Mouse (Mus musculus): ENCODE data around the gene Foxa3. TPM values are rescaled to one million over a fixed set of nuclear protein-coding genes. Genes with fewer than 3 reads are reported as not detected.

Foxa3 gene
- polyA plus RNA-seq, 1 experiment from 2014 or later, result not detected

Other genes with a start within 250 kb of the Foxa3 start
- not detected in 2 replicates for gene Psg19, start 225.0 kb downstream of the Foxa3 start, polyA plus RNA-seq (2015; fragmentation: Nextera tagmentation; extraction: Ambion mirVana)
- not detected in 2 replicates for gene Psg17, start 201.9 kb downstream of the Foxa3 start, polyA plus RNA-seq (2015; fragmentation: Nextera tagmentation; extraction: Ambion mirVana)
- 0.45 and 0.53 TPM in 2 replicates for gene Mill2, start 183.6 kb downstream of the Foxa3 start, polyA plus RNA-seq (2015; fragmentation: Nextera tagmentation; extraction: Ambion mirVana)
- 13.7 TPM in 2 replicates for gene Pglyrp1, start 152.2 kb downstream of the Foxa3 start, polyA plus RNA-seq (2015; fragmentation: Nextera tagmentation; extraction: Ambion mirVana)
- gene Ccdc61, start 113.1 kb downstream of the Foxa3 start, polyA plus RNA-seq (2015; fragmentation: Nextera tagmentation; extraction: Ambion mirVana), result 23.5 and 23.6 TPM in 2 replicates
- 14.9 and 15.8 TPM in 2 replicates for gene Nova2, start 97.7 kb downstream of the Foxa3 start, polyA plus RNA-seq (2015; fragmentation: Nextera tagmentation; extraction: Ambion mirVana)
- gene Nanos2, start 36.1 kb downstream of the Foxa3 start, polyA plus RNA-seq (2015; fragmentation: Nextera tagmentation; extraction: Ambion mirVana), result 0.75 and 1.1 TPM in 2 replicates
- gene Mypop, start 32.3 kb downstream of the Foxa3 start, polyA plus RNA-seq (2015; fragmentation: Nextera tagmentation; extraction: Ambion mirVana), result 4.8 and 5.2 TPM in 2 replicates
- gene Irf2bp1, start 19.5 kb downstream of the Foxa3 start, polyA plus RNA-seq (2015; fragmentation: Nextera tagmentation; extraction: Ambion mirVana), result 23.4 and 24.6 TPM in 2 replicates
- gene Sympk, start 839 bp upstream of the Foxa3 start, polyA plus RNA-seq (2015; fragmentation: Nextera tagmentation; extraction: Ambion mirVana), result 29.7 and 30.1 TPM in 2 replicates
- gene Rsph6a, start 31.2 kb upstream of the Foxa3 start, polyA plus RNA-seq (2015; fragmentation: Nextera tagmentation; extraction: Ambion mirVana), result not detected in 2 replicates
- 25.4 and 25.6 TPM in 2 replicates for gene Dmwd, start 52.7 kb upstream of the Foxa3 start, polyA plus RNA-seq (2015; fragmentation: Nextera tagmentation; extraction: Ambion mirVana)
- 9.4 and 11.6 TPM in 2 replicates for gene Dmpk, start 60.3 kb upstream of the Foxa3 start, polyA plus RNA-seq (2015; fragmentation: Nextera tagmentation; extraction: Ambion mirVana)
- 2.4 and 2.8 TPM in 2 replicates for gene Six5, start 71.1 kb upstream of the Foxa3 start, polyA plus RNA-seq (2015; fragmentation: Nextera tagmentation; extraction: Ambion mirVana)
- gene Gm4969, start 94.8 kb upstream of the Foxa3 start, polyA plus RNA-seq (2015; fragmentation: Nextera tagmentation; extraction: Ambion mirVana), result 2.2 and 3.6 TPM in 2 replicates
- gene Fbxo46, start 96.3 kb upstream of the Foxa3 start, polyA plus RNA-seq (2015; fragmentation: Nextera tagmentation; extraction: Ambion mirVana), result 18.9 and 20.2 TPM in 2 replicates
- 23.1 and 23.8 TPM in 2 replicates for gene Qpctl, start 125.8 kb upstream of the Foxa3 start, polyA plus RNA-seq (2015; fragmentation: Nextera tagmentation; extraction: Ambion mirVana)
- 123 and 128 TPM in 2 replicates for gene Snrpd2, start 126.2 kb upstream of the Foxa3 start, polyA plus RNA-seq (2015; fragmentation: Nextera tagmentation; extraction: Ambion mirVana)
- 1.6 and 2.3 TPM in 2 replicates for gene Gipr, start 142.6 kb upstream of the Foxa3 start, polyA plus RNA-seq (2015; fragmentation: Nextera tagmentation; extraction: Ambion mirVana)
- 6.6 and 8.2 TPM in 2 replicates for gene Eml2, start 152.9 kb upstream of the Foxa3 start, polyA plus RNA-seq (2015; fragmentation: Nextera tagmentation; extraction: Ambion mirVana)
- gene Gpr4, start 189.0 kb upstream of the Foxa3 start, polyA plus RNA-seq (2015; fragmentation: Nextera tagmentation; extraction: Ambion mirVana), result 1.8 and 2.3 TPM in 2 replicates
- gene Opa3, start 204.8 kb upstream of the Foxa3 start, polyA plus RNA-seq (2015; fragmentation: Nextera tagmentation; extraction: Ambion mirVana), result 36.9 and 37.1 TPM in 2 replicates
- 38.5 and 39.7 TPM in 2 replicates for gene Vasp, start 248.3 kb upstream of the Foxa3 start, polyA plus RNA-seq (2015; fragmentation: Nextera tagmentation; extraction: Ambion mirVana)

Data from hindbrain, embryonic 13.5 days (tissue).